14 mouse cellular contexts compared by ENCODE assay signal in genomic region chr4:116198422-116198821, GRCm38 (mm10). TPM values are rescaled to one million over a fixed set of nuclear protein-coding genes. Genes with fewer than 3 reads are reported as not detected.
DNase-seq lines count a peak whose midpoint lies in the region; ATAC-seq and TF ChIP-seq lines count a peak whose summit lies in the region.
"Had no signal": no experiment of that assay in that cellular context is flagged by ENCODE, and none has a peak within 500 bp of the region (broad histone marks: within the 10 kb centered on the region; RNA-seq: fewer than 3 reads in every experiment).

No protein-coding gene starts in this region.

- TF ChIP-seq CTCF in gastrocnemius, adult 2 months (IDR thresholded peaks at IDR 0.05) = peak; percentile 61
- TF ChIP-seq CTCF in midbrain, postnatal 0 days (IDR thresholded peaks at IDR 0.05) = peak; percentile 32

- no peak for DNase-seq in gastrocnemius, adult 2 months
- no peak for DNase-seq in gastrocnemius, postnatal 14 days
- no peak for DNase-seq in midbrain, postnatal 0 days (ENCODE audit: low spot score)
- no peak for DNase-seq in testis, postnatal 14 days (ENCODE audit: low spot score)
- no peak for DNase-seq in right cerebral cortex, postnatal 25 days
- no peak for DNase-seq in heart, adult 8-10 months (ENCODE audit: low spot score)
- DNase-seq: adrenal gland, postnatal 10 days had no signal

- H3K9me3 ChIP-seq in midbrain, postnatal 0 days (ENCODE audit: low read length) = no peaks in the 10 kb centered on the region
- H3K9me3 ChIP-seq in midbrain, embryonic 15.5 days = no peaks in the 10 kb centered on the region
- H3K9me3 ChIP-seq: hindbrain, embryonic 13.5 days; liver, embryonic 15.5 days had no signal

- no peak overlapping the region for H3K27ac ChIP-seq in gastrocnemius, adult 2 months
- no peak overlapping the region for H3K27ac ChIP-seq in midbrain, postnatal 0 days (ENCODE audit: low read depth, low read length)
- no peak overlapping the region for H3K27ac ChIP-seq in midbrain, embryonic 15.5 days
- H3K27ac ChIP-seq: hindbrain, embryonic 13.5 days; liver, embryonic 15.5 days had no signal

- intact Hi-C loops in gastrocnemius, adult 2 months (cut with DNase I) = no loop called here
- intact Hi-C loops in gastrocnemius, postnatal 14 days (cut with DNase I; ENCODE audit: low total_unique reads) = no loop called here

- no peak for ATAC-seq in midbrain, postnatal 0 days (ENCODE audit: low FRiP score)
- no peak for ATAC-seq in midbrain, embryonic 15.5 days (replicated peaks)
- peak; percentile 45 for ATAC-seq in megakaryocyte progenitor cell, adult 5-6 weeks (replicated peaks; ENCODE audit: poor library complexity)

- H3K4me3 ChIP-seq in gastrocnemius, adult 2 months = no peak overlapping the region
- H3K4me3 ChIP-seq in midbrain, postnatal 0 days (ENCODE audit: low read depth, low read length) = no peak overlapping the region
- H3K4me3 ChIP-seq in midbrain, embryonic 15.5 days = no peak overlapping the region
- H3K4me3 ChIP-seq: hindbrain, embryonic 13.5 days; liver, embryonic 15.5 days had no signal

- no peak overlapping the region for H3K9ac ChIP-seq in midbrain, postnatal 0 days (replicated peaks; ENCODE audit: low read length, poor library complexity, severe bottlenecking)
- no peak overlapping the region for H3K9ac ChIP-seq in midbrain, embryonic 15.5 days
- H3K9ac ChIP-seq: hindbrain, embryonic 13.5 days; liver, embryonic 15.5 days had no signal

- H3K4me2 ChIP-seq in midbrain, postnatal 0 days (ENCODE audit: low read depth, low read length, poor library complexity, severe bottlenecking) = no peak overlapping the region
- no peak overlapping the region for H3K4me2 ChIP-seq in midbrain, embryonic 15.5 days
- H3K4me2 ChIP-seq: heart, embryonic 11.5 days; hindbrain, embryonic 13.5 days; liver, embryonic 15.5 days had no signal

- no peaks in the 10 kb centered on the region for H3K36me3 ChIP-seq in midbrain, postnatal 0 days (ENCODE audit: insufficient read depth, low read length)
- no peaks in the 10 kb centered on the region for H3K36me3 ChIP-seq in midbrain, embryonic 15.5 days (replicated peaks)
- H3K36me3 ChIP-seq: hindbrain, embryonic 13.5 days; liver, embryonic 15.5 days had no signal

- 83% methylated on average over 2 of the region's 2 CpGs for WGBS in midbrain, postnatal 0 days
- 79% methylated on average over 2 of the region's 2 CpGs for WGBS in midbrain, embryonic 15.5 days

- H3K4me1 ChIP-seq in midbrain, postnatal 0 days (ENCODE audit: insufficient read depth, low read length) = no peaks in the 10 kb centered on the region
- H3K4me1 ChIP-seq in midbrain, embryonic 15.5 days = no peaks in the 10 kb centered on the region
- H3K4me1 ChIP-seq: hindbrain, embryonic 13.5 days had no signal

- H3K27me3 ChIP-seq in midbrain, postnatal 0 days (ENCODE audit: insufficient read depth, low read length) = no peaks in the 10 kb centered on the region
- H3K27me3 ChIP-seq in midbrain, embryonic 15.5 days (replicated peaks) = no peaks in the 10 kb centered on the region
- H3K27me3 ChIP-seq: hindbrain, embryonic 13.5 days; liver, embryonic 15.5 days had no signal

RNA-seq across cellular contexts. Expression of gene Pik3r3, which starts 23.0 kb away (rescaled TPM):
- 1 to 10 TPM; 5.6 to 7.3 TPM for total RNA-seq in gastrocnemius, adult 2 months (2021)
- total RNA-seq in gastrocnemius, postnatal 14 days (2021) = 10 to 100 TPM in 1 of 2 experiments, 1 to 10 TPM in 1; 7.7 to 11.3 TPM
- 48.3 and 59.5 TPM in 2 replicates for total RNA-seq in midbrain, postnatal 0 days (2014; rRNA removed)
- 39.5 and 47.3 TPM in 2 replicates for polyA plus RNA-seq in midbrain, postnatal 0 days (2015; fragmentation: Nextera tagmentation; extraction: Ambion mirVana)
- 81.1 and 89.7 TPM in 2 replicates for polyA plus RNA-seq in midbrain, embryonic 15.5 days (2015; fragmentation: Nextera tagmentation; extraction: Ambion mirVana)
- total RNA-seq in megakaryocyte progenitor cell, adult 5-6 weeks (2015) = 0.07 TPM in 2 replicates
- total RNA-seq in megakaryocyte progenitor cell, adult 5-6 weeks (2017) = 0.29 and 1.1 TPM in 2 replicates
- total RNA-seq in heart, adult 8-10 months (2022) = 10 to 100 TPM in 3 of 4 experiments, 1 to 10 TPM in 1; 8.5 to 14.9 (median 11.9) TPM

RNA-seq across cellular contexts. Expression of gene Gm49337, which starts 25.2 kb away (rescaled TPM):
- under 1 TPM in 1 of 2 experiments, not detected in 1; 0.47 TPM for total RNA-seq in gastrocnemius, adult 2 months (2021)
- under 1 TPM in 1 of 2 experiments, not detected in 1; 0.47 TPM for total RNA-seq in gastrocnemius, postnatal 14 days (2021)
- not detected in 2 replicates for total RNA-seq in midbrain, postnatal 0 days (2014; rRNA removed)
- not detected in 2 replicates for polyA plus RNA-seq in midbrain, postnatal 0 days (2015; fragmentation: Nextera tagmentation; extraction: Ambion mirVana)
- polyA plus RNA-seq in midbrain, embryonic 15.5 days (2015; fragmentation: Nextera tagmentation; extraction: Ambion mirVana) = not detected in 2 replicates
- 0.12 TPM in 1 of 2 replicates, not detected in the other for total RNA-seq in megakaryocyte progenitor cell, adult 5-6 weeks (2015)
- total RNA-seq in megakaryocyte progenitor cell, adult 5-6 weeks (2017) = not detected in 2 replicates
- total RNA-seq in heart, adult 8-10 months (2022) = not detected
- total RNA-seq: adrenal gland, postnatal 10 days had no signal
- polyA plus RNA-seq: heart, embryonic 11.5 days; hindbrain, embryonic 13.5 days; liver, embryonic 15.5 days; neural tube, embryonic 11.5 days had no signal

RNA-seq across cellular contexts. Expression of gene 1700042G07Rik, which starts 25.2 kb away (rescaled TPM):
- total RNA-seq in gastrocnemius, adult 2 months (2021) = not detected
- not detected for total RNA-seq in gastrocnemius, postnatal 14 days (2021)
- not detected in 2 replicates for total RNA-seq in midbrain, postnatal 0 days (2014; rRNA removed)
- not detected in 2 replicates for polyA plus RNA-seq in midbrain, postnatal 0 days (2015; fragmentation: Nextera tagmentation; extraction: Ambion mirVana)
- polyA plus RNA-seq in midbrain, embryonic 15.5 days (2015; fragmentation: Nextera tagmentation; extraction: Ambion mirVana) = not detected in 2 replicates
- not detected in 2 replicates for total RNA-seq in megakaryocyte progenitor cell, adult 5-6 weeks (2015)
- not detected in 2 replicates for total RNA-seq in megakaryocyte progenitor cell, adult 5-6 weeks (2017)
- not detected for total RNA-seq in heart, adult 8-10 months (2022)
- total RNA-seq: adrenal gland, postnatal 10 days; ES-E14 had no signal
- polyA plus RNA-seq: heart, embryonic 11.5 days; hindbrain, embryonic 13.5 days; liver, embryonic 15.5 days; neural tube, embryonic 11.5 days had no signal

RNA-seq across cellular contexts. Expression of gene Tspan1, which starts 31.0 kb away (rescaled TPM):
- total RNA-seq in gastrocnemius, adult 2 months (2021) = under 1 TPM in 1 of 2 experiments, not detected in 1; 0.17 TPM
- not detected for total RNA-seq in gastrocnemius, postnatal 14 days (2021)
- total RNA-seq in midbrain, postnatal 0 days (2014; rRNA removed) = 0.57 and 0.77 TPM in 2 replicates
- polyA plus RNA-seq in midbrain, postnatal 0 days (2015; fragmentation: Nextera tagmentation; extraction: Ambion mirVana) = 0.26 and 0.31 TPM in 2 replicates
- polyA plus RNA-seq in midbrain, embryonic 15.5 days (2015; fragmentation: Nextera tagmentation; extraction: Ambion mirVana) = 0.22 and 0.26 TPM in 2 replicates
- not detected in 2 replicates for total RNA-seq in megakaryocyte progenitor cell, adult 5-6 weeks (2015)
- total RNA-seq in megakaryocyte progenitor cell, adult 5-6 weeks (2017) = 0.07 TPM in 1 of 2 replicates, not detected in the other
- under 1 TPM in 1 of 4 experiments, not detected in 3; 0.55 TPM for total RNA-seq in heart, adult 8-10 months (2022)
- total RNA-seq: adrenal gland, postnatal 10 days had no signal
- polyA plus RNA-seq: heart, embryonic 11.5 days; liver, embryonic 15.5 days had no signal

RNA-seq across cellular contexts. Expression of gene Lurap1, which starts 47.3 kb away (rescaled TPM):
- 1 to 10 TPM; 4.9 to 6.9 TPM for total RNA-seq in gastrocnemius, adult 2 months (2021)
- total RNA-seq in gastrocnemius, postnatal 14 days (2021) = 10 to 100 TPM; 10.8 to 13.4 TPM
- 5.2 and 5.6 TPM in 2 replicates for total RNA-seq in midbrain, postnatal 0 days (2014; rRNA removed)
- polyA plus RNA-seq in midbrain, postnatal 0 days (2015; fragmentation: Nextera tagmentation; extraction: Ambion mirVana) = 2.4 and 2.6 TPM in 2 replicates
- polyA plus RNA-seq in midbrain, embryonic 15.5 days (2015; fragmentation: Nextera tagmentation; extraction: Ambion mirVana) = 2.2 and 2.6 TPM in 2 replicates
- total RNA-seq in megakaryocyte progenitor cell, adult 5-6 weeks (2015) = not detected in 2 replicates
- total RNA-seq in megakaryocyte progenitor cell, adult 5-6 weeks (2017) = 0.10 TPM in 1 of 2 replicates, not detected in the other
- 1 to 10 TPM; 3.6 to 5.3 (median 4.9) TPM for total RNA-seq in heart, adult 8-10 months (2022)
